Mouse (Mus musculus): Measurements from ENCODE around the gene Htt. TPM values are rescaled to one million over a fixed set of nuclear protein-coding genes. Genes with fewer than 3 reads are reported as not detected.

The Htt gene
- polyA plus RNA-seq, 1 experiment, result 31.4 TPM

DNA sequence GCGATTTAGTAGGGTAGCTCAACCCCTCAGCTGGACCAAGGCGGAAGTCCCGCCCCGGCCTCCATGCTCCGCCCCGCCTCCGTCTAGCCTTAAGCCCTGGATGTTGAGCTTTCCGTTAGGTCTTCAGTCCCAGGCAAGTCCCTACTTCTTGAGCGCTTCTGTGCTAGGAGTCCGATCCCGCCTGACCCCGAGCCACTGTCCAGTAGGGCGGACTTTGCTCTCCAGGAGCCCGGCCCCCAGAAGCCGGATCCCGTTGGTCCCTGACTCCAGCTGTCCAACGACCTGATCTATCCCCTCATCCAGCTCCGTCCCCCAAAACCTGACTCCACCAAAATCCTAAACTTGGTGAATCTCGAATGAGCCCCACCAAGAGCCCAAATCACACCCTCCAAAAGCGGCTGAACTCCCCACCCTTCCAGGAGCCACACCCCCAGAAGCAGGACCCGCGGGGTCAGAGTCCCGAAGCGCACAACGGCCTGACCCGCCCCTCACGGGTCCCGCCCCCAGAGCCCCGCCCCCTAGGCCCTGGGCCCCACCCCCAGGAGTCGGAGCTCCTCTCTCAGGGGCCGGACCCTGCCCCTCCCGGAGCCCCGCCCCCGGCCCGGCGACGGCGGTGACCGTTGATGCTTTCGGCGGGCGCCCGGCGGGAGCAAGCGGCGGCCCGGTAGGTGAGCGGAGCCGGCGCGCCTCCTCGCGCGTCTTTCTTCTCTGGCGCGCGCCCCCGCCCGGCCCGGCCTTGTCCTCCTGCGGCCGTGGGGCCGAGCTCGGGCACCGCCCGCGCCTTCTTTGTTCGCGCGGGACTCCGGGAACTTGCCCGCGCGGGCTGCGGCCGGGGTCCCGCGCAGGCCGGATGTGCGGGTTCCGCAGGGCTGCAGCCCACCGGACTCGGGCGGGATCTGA is 187.6 kb downstream of the Htt start, which contains the start of gene Rgs12:
TSS of gene Rgs12 (plus strand) at position 585 of the 900 bp plus-strand sequence.
- Histone ChIP-seq H3K4me3 (ENCODE audit: insufficient read depth, low read length) (peak within 1 kb of the TSS; percentile 91), H3K27ac (ENCODE audit: insufficient read depth, low read length) (peak within 1 kb of the TSS; percentile 36), H3K4me1 (ENCODE audit: control insufficient read depth, insufficient read depth, low read length) (no peaks in the 10 kb centered on the region)
- TF ChIP-seq CTCF (IDR thresholded peaks at IDR 0.05; ENCODE audit: borderline replicate concordance, insufficient read depth, low read length), result no peak
- TF ChIP-seq POLR2A (IDR thresholded peaks at IDR 0.05; ENCODE audit: low read depth, low read length), result peak; percentile 11; the same call in 1 of the 2 replicates

- peak overlapping the region; percentile 4 for H3K27ac ChIP-seq (ENCODE audit: insufficient read depth, low read length)
- no peaks in the 10 kb centered on the region for H3K4me1 ChIP-seq (ENCODE audit: control insufficient read depth, insufficient read depth, low read length)
- peak overlapping the region; percentile 91 for H3K4me3 ChIP-seq (ENCODE audit: insufficient read depth, low read length)
- TF ChIP-seq POLR2A (IDR thresholded peaks at IDR 0.05; ENCODE audit: low read depth, low read length) (peak; percentile 13; the same call in 1 of the 2 replicates), CTCF (IDR thresholded peaks at IDR 0.05; ENCODE audit: borderline replicate concordance, insufficient read depth, low read length) (no peak)
Measured at GRCm38 (mm10) chr5:34949769-34950211, 188.2 kb downstream of the Htt start.

DNA sequence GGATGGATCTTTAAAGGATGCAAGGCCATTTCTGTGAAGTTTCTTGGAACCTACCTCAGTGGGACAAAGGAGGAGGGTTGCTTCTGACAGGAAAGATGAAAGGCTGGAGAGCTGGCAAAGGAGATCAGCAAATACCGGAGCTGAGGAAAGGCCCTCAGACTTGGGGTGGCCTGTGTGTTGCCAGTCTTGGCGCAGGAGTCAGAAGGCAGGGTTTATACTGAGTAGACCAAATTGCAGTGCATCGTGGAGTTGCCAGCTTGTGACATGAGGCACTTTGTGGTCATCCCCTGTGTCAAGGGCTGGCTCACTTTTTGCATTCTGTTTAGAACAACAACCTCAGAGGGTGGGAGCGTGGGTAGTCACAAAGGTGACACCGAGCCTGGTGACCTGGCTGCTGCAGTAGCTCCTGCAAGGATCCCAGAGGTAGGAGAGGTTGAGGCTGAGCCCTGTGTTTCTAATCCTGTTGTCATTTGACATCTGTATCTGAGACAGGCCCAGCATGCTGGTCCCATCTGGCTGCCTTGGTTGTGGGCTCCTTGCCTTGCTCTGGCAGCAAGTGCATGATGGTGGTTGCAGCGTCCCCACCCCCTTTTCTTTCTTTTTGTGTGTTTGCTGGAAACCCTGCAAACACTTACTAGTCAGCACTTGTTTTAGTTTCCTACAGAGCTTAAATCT is 189.1 kb downstream of the Htt start:
- Histone ChIP-seq H3K27ac (ENCODE audit: insufficient read depth, low read length) (no peak overlapping the region), H3K4me3 (ENCODE audit: insufficient read depth, low read length) (peak overlapping the region; percentile 91; the same call in 1 of the 2 replicates), H3K4me1 (ENCODE audit: control insufficient read depth, insufficient read depth, low read length) (no peaks in the 10 kb centered on the region)
- TF ChIP-seq POLR2A (IDR thresholded peaks at IDR 0.05; ENCODE audit: low read depth, low read length), result no peak
- no peak for TF ChIP-seq CTCF (IDR thresholded peaks at IDR 0.05; ENCODE audit: borderline replicate concordance, insufficient read depth, low read length)

DNA sequence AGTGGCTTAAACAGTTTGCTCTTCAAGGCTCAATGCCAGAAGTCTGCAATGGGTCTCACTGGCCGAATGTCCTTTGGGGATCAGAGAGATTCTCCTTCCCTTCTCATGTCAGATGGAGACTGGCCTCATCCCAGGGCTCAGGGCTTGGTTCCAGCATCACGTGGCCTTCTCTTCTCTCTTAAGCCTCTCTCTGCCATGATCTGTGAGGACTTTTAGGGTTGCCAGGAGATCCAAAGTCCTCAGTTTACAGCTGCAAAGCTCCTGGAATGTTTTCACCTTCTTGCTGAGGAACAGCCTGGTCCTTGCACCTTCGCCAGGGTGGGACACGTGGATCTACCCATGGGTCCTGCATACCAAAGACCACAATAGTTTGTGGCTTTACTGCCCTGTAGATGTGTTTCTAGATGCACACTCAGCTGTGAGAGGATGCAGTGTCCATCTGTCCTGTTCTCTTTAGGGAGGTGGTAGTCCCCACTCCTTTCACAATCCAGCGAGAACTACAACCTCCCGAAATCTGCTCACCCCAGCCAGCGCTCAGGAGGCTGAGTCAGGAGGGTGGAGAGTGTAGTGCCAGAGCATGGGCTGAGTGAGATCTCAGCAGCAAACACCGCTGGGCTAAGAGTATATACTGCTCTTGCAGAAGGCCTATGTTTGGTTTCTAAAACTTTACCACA is 189.8 kb downstream of the Htt start:
- H3K4me3 ChIP-seq (ENCODE audit: insufficient read depth, low read length), result no peak overlapping the region
- TF ChIP-seq POLR2A (IDR thresholded peaks at IDR 0.05; ENCODE audit: low read depth, low read length), result no peak
- no peak for TF ChIP-seq CTCF (IDR thresholded peaks at IDR 0.05; ENCODE audit: borderline replicate concordance, insufficient read depth, low read length)

GRCm38 (mm10) chr5:34954508-34954907 is 193.0 kb downstream of the Htt start:
- Histone ChIP-seq H3K4me1 (ENCODE audit: control insufficient read depth, insufficient read depth, low read length) (0 out of 2 replicates have a peak, but pooled peaks cover 8% of the 10 kb centered on the region), H3K27ac (ENCODE audit: insufficient read depth, low read length) (no peak overlapping the region), H3K4me3 (ENCODE audit: insufficient read depth, low read length) (no peak overlapping the region)
- no peak for TF ChIP-seq CTCF (IDR thresholded peaks at IDR 0.05; ENCODE audit: borderline replicate concordance, insufficient read depth, low read length)
- TF ChIP-seq POLR2A (IDR thresholded peaks at IDR 0.05; ENCODE audit: low read depth, low read length), result no peak

More for the DNA sequence above, 189.8 kb downstream of the Htt start:
- Histone ChIP-seq H3K27ac (ENCODE audit: insufficient read depth, low read length) (no peak overlapping the region), H3K4me1 (ENCODE audit: control insufficient read depth, insufficient read depth, low read length) (no peaks in the 10 kb centered on the region)

GRCm38 (mm10) chr5:34955630-34956029 is 194.1 kb downstream of the Htt start:
- Histone ChIP-seq H3K4me1 (ENCODE audit: control insufficient read depth, insufficient read depth, low read length) (0 out of 2 replicates have a peak, but pooled peaks cover 8% of the 10 kb centered on the region), H3K4me3 (ENCODE audit: insufficient read depth, low read length) (no peak overlapping the region), H3K27ac (ENCODE audit: insufficient read depth, low read length) (no peak overlapping the region)
- no peak for TF ChIP-seq CTCF (IDR thresholded peaks at IDR 0.05; ENCODE audit: borderline replicate concordance, insufficient read depth, low read length)
- no peak for TF ChIP-seq POLR2A (IDR thresholded peaks at IDR 0.05; ENCODE audit: low read depth, low read length)

- Histone ChIP-seq H3K4me1 (ENCODE audit: control insufficient read depth, insufficient read depth, low read length) (0 out of 2 replicates have a peak, but pooled peaks cover 8% of the 10 kb centered on the region), H3K4me3 (ENCODE audit: insufficient read depth, low read length) (no peak overlapping the region), H3K27ac (ENCODE audit: insufficient read depth, low read length) (no peak overlapping the region)
- TF ChIP-seq POLR2A (IDR thresholded peaks at IDR 0.05; ENCODE audit: low read depth, low read length) (no peak), CTCF (IDR thresholded peaks at IDR 0.05; ENCODE audit: borderline replicate concordance, insufficient read depth, low read length) (no peak)
Measured at GRCm38 (mm10) chr5:34956151-34956550, 194.6 kb downstream of the Htt start.

DNA sequence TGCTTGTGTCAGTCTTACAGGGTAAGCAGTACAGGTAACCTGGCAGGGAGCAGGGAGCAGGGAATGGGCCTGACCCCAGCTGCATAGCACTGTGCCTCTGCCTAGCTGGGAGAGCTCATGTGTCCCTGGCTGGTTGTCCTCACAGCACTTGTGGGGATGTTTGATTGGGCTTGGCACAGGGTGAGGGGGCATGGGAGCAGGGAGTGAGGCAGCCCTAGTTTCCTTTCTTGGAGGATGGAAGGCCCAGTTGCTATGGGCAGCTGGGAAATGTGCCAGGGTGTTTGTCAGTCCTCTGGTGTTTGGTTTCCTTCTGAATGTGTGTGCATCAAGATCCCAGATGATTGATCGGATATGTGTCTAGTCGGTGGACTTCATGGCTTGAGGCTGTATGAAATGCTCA is 195.5 kb downstream of the Htt start:
- Histone ChIP-seq H3K4me3 (ENCODE audit: insufficient read depth, low read length) (no peak overlapping the region), H3K4me1 (ENCODE audit: control insufficient read depth, insufficient read depth, low read length) (0 out of 2 replicates have a peak, but pooled peaks cover 8% of the 10 kb centered on the region), H3K27ac (ENCODE audit: insufficient read depth, low read length) (no peak overlapping the region)
- TF ChIP-seq POLR2A (IDR thresholded peaks at IDR 0.05; ENCODE audit: low read depth, low read length) (no peak), CTCF (IDR thresholded peaks at IDR 0.05; ENCODE audit: borderline replicate concordance, insufficient read depth, low read length) (no peak)

DNA sequence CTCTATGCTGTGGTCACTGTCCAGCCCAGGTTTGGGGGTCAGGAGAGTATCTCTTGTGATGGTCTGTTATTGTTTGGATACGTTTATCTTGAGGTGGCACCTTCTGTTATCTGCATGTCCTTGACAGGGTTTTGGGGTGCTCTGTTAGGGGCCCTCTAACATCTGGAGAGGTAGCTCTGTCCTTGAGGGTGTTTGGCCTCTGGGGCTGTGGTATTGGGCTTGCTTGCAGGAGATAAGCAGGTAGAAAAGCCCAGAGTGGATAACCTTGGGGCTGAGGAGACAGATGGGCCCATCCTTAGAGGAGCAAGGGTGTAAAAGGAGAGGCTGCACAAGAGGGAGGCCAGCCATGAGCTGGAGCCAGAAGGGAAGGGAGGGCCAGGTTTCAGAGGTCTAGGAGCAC is 198.5 kb downstream of the Htt start:
- H3K27ac ChIP-seq (ENCODE audit: insufficient read depth, low read length), result no peak overlapping the region
- no peak for TF ChIP-seq CTCF (IDR thresholded peaks at IDR 0.05; ENCODE audit: borderline replicate concordance, insufficient read depth, low read length)
- TF ChIP-seq POLR2A (IDR thresholded peaks at IDR 0.05; ENCODE audit: low read depth, low read length), result no peak
- H3K4me3 ChIP-seq (ENCODE audit: insufficient read depth, low read length), result no peak overlapping the region
- H3K4me1 ChIP-seq (ENCODE audit: control insufficient read depth, insufficient read depth, low read length), result 0 out of 2 replicates have a peak, but pooled peaks cover 8% of the 10 kb centered on the region

Other genes with a start within 250 kb of the Htt start
- gene Tnip2, start 247.7 kb upstream of the Htt start, polyA plus RNA-seq (2011; ENCODE audit: insufficient read length, low read depth, missing spikeins), result 12.5 and 13.9 TPM in 2 replicates
- gene Sh3bp2, start 235.9 kb upstream of the Htt start, polyA plus RNA-seq (2011; ENCODE audit: insufficient read length, low read depth, missing spikeins), result 5.4 and 7.1 TPM in 2 replicates
- 189 and 191 TPM in 2 replicates for gene Add1, start 188.1 kb upstream of the Htt start, polyA plus RNA-seq (2011; ENCODE audit: insufficient read length, low read depth, missing spikeins)
- gene Mfsd10, start 124.5 kb upstream of the Htt start, polyA plus RNA-seq (2011; ENCODE audit: insufficient read length, low read depth, missing spikeins), result 62.3 and 62.6 TPM in 2 replicates
- gene Nop14, start 101.6 kb upstream of the Htt start, polyA plus RNA-seq (2011; ENCODE audit: insufficient read length, low read depth, missing spikeins), result 41.0 and 45.7 TPM in 2 replicates
- 3.3 and 4.0 TPM in 2 replicates for gene Grk4, start 101.4 kb upstream of the Htt start, polyA plus RNA-seq (2011; ENCODE audit: insufficient read length, low read depth, missing spikeins)
- gene Msantd1, start 146.3 kb downstream of the Htt start, polyA plus RNA-seq (2011; ENCODE audit: insufficient read length, low read depth, missing spikeins), result 1.2 and 1.4 TPM in 2 replicates
- 33.5 and 41.4 TPM in 2 replicates for gene Rgs12, start 187.7 kb downstream of the Htt start, polyA plus RNA-seq (2011; ENCODE audit: insufficient read length, low read depth, missing spikeins)

Measured in embryonic fibroblast, embryonic 13.5 days (primary cell).